Mouse (Mus musculus) embryonic facial prominence, embryonic 15.5 days (tissue): ENCODE data around the gene Tbc1d15. TPM values are rescaled to one million over a fixed set of nuclear protein-coding genes. Genes with fewer than 3 reads are reported as not detected.

Experiments used
- ATAC-seq: fragments of 200-750 bp; cut with Nextera tagmentation; 2 replicates; pipeline ENCODE4 v1.8.0; 2017; ENCODE audit warnings: low read depth, moderate TSS enrichment; ENCODE audit not compliant: insufficient number of reproducible peaks, low FRiP score, low TSS enrichment
- H3K27ac ChIP-seq: fragments of 300-500 bp; sonication (generic); replicated peaks from 2 replicates; pipeline ENCODE4 v1.5.1; 2015; ENCODE audit warnings: mild to moderate bottlenecking, inconsistent platforms
- H3K27me3 ChIP-seq: fragments of 300-500 bp; sonication (generic); 2 replicates; pipeline ENCODE4 v1.6.1; 2015; ENCODE audit warnings: inconsistent platforms
- H3K36me3 ChIP-seq: fragments of 300-500 bp; sonication (generic); 2 replicates; pipeline ENCODE4 v1.6.1; 2015; ENCODE audit warnings: mild to moderate bottlenecking, inconsistent platforms
- H3K4me1 ChIP-seq: fragments of 300-500 bp; sonication (generic); 2 replicates; pipeline ENCODE4 v1.6.1; 2015; ENCODE audit warnings: inconsistent platforms
- H3K4me2 ChIP-seq: fragments of 300-500 bp; sonication (generic); replicated peaks from 2 replicates; pipeline ENCODE4 v1.6.1; 2015; ENCODE audit warnings: mild to moderate bottlenecking, inconsistent platforms
- H3K4me3 ChIP-seq: fragments of 300-500 bp; sonication (generic); replicated peaks from 2 replicates; pipeline ENCODE4 v1.5.1; 2015; ENCODE audit warnings: mild to moderate bottlenecking, inconsistent platforms
- H3K9ac ChIP-seq: fragments of 300-500 bp; sonication (generic); 2 replicates; pipeline ENCODE4 v1.6.1; 2015; ENCODE audit warnings: inconsistent platforms
- H3K9me3 ChIP-seq: fragments of 300-500 bp; sonication (generic); replicated peaks from 2 replicates; pipeline ENCODE4 v1.6.1; 2016; ENCODE audit warnings: inconsistent platforms
- WGBS: fragments of 180-500 bp; shearing (Covaris S2); methylation state at CpG from one replicate; pipeline ENCODE4 v1.1.7; 2015; 5-methylcytosine and 5-hydroxymethylcytosine counted together
- polyA plus RNA-seq: library from polyadenylated mRNA; unstranded; fragments of >200 nt; fragmentation: Nextera tagmentation; extraction: Ambion mirVana; gene quantifications from 2 replicates; pipeline ENCODE4 v1.2.1, GENCODE M21; 2015

Gene Tbc1d15
- polyA plus RNA-seq, 1 experiment from 2014 or later, result 56.2 TPM

DNA sequence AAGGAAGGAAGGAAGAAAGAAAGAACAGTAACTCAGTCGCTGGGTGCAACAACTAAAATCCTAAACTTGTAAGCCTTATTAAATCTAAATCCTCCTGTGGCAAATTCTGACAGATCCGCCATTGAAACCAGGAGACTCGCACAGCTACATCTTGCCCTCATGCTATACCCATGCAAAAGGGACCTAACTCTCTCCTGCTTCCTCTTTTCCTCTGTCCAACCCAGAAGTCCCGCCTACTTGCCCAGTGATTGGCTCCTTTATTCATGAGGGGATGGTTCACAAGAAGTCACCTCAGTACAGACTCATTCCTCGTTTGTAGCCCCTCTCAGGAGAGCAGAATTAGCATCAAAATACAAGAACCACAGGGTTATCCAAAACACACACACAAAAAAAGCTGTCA is 20.4 kb upstream of the Tbc1d15 start:
- Histone ChIP-seq H3K27me3 (no peaks in the 10 kb centered on the region), H3K9ac (no peak overlapping the region), H3K4me3 (no peak overlapping the region), H3K9me3 (no peaks in the 10 kb centered on the region), H3K4me2 (no peak overlapping the region), H3K27ac (no peak overlapping the region), H3K4me1 (no peaks in the 10 kb centered on the region), H3K36me3 (no peaks in the 10 kb centered on the region)
- no peak for ATAC-seq
- WGBS, result 57% methylated on average over 5 of the region's 5 CpGs

DNA sequence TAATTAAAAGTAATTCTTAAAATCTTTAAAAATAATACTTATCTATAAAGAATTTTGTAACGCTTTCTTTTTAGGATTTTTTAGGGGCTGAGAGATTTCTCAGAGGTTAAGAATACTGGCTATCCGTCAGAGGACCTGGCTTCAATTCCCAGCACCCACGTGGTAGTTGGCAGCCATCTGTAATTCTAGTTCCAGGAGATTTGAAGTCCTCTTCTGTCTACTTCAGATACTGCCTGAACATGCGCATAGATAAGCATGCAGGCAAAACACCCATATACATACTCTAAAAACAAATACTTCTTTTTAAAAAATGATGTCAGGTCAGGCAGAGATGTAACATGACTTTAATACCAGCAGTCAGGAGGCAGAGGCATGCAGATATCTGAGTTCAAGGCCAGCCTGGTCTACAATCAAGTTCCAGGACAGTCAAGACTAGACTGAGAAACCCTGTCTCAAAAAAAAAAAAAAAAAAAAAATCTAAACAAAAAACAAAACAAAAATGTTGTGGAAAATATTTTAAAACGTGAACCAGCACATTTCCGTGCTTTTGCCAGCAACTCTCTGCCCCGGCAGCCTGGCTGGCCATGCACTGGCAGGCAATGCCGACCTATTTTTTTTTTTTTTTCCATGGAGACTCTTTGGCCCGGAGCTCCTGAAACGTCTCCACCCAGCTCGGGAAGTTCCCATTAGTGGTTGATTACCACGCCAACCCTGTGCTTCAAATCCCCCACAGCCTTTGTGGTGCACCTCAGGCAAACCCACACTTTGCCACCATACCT is 19.5 kb upstream of the Tbc1d15 start:
- 79% methylated on average over 12 of the region's 12 CpGs for WGBS
- H3K4me2 ChIP-seq, result no peak overlapping the region
- no peaks in the 10 kb centered on the region for H3K4me1 ChIP-seq
- no peak overlapping the region for H3K27ac ChIP-seq
- ATAC-seq, result no peak
- no peak overlapping the region for H3K4me3 ChIP-seq
- H3K9me3 ChIP-seq, result no peaks in the 10 kb centered on the region
- no peaks in the 10 kb centered on the region for H3K36me3 ChIP-seq
- H3K27me3 ChIP-seq, result no peaks in the 10 kb centered on the region
- H3K9ac ChIP-seq, result no peak overlapping the region

- 62% methylated on average over 5 of the region's 5 CpGs for WGBS
Observed at GRCm38 (mm10) chr10:115262926-115263562, 11.8 kb upstream of the Tbc1d15 start.

DNA sequence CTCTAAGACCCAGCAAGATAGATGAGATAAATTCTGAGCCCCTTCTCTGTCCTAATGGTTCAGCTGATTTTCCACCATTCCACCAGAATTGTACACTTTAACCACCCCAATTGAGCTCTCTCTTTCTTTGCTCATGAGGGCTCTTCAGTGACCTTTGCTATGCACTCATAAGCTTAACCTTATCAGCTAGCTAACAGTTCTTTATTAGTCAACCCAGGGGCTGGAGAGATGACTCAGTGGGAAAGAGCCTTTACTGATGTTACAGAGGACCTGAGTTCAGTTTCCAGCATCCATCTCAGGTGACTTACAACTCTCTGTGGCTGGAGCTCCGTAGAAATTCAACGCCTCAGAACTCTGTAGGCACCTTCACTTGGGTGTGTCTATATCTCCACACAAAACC is 11.0 kb upstream of the Tbc1d15 start:
- Histone ChIP-seq H3K4me2 (no peak overlapping the region), H3K36me3 (no peaks in the 10 kb centered on the region), H3K4me1 (no peaks in the 10 kb centered on the region), H3K9me3 (no peaks in the 10 kb centered on the region), H3K27me3 (no peaks in the 10 kb centered on the region), H3K9ac (no peak overlapping the region), H3K4me3 (no peak overlapping the region), H3K27ac (no peak overlapping the region)
- ATAC-seq, result no peak
- 89% methylated on average over 2 of the region's 2 CpGs for WGBS

More at GRCm38 (mm10) chr10:115262926-115263562, 11.8 kb upstream of the Tbc1d15 start:
- no peak overlapping the region for H3K9ac ChIP-seq
- no peaks in the 10 kb centered on the region for H3K4me1 ChIP-seq
- no peak for ATAC-seq
- H3K9me3 ChIP-seq, result no peaks in the 10 kb centered on the region
- H3K36me3 ChIP-seq, result no peaks in the 10 kb centered on the region
- H3K4me2 ChIP-seq, result no peak overlapping the region
- no peak overlapping the region for H3K4me3 ChIP-seq
- no peaks in the 10 kb centered on the region for H3K27me3 ChIP-seq
- H3K27ac ChIP-seq, result no peak overlapping the region

DNA sequence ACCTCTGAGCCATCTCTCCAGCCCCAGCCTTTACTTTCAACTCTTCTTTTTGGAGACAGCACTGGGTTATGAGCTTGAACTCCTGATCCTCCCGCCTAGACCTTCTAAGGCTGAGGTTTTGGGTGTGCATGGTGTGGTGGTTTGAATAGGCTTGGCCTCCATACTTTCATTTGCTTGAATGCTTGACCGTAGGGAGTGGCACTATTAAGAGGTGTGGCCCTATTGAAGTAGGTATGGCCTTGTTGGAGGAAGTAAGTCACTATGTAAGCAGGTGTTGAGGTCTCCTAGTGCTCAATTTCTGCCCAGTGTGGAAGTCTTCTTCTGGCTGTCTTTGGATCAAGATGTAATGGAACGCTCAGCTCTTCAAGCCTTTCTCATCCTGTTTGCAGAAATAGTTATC is 10.2 kb upstream of the Tbc1d15 start:
- no peak for ATAC-seq
- H3K27ac ChIP-seq, result no peak overlapping the region
- no peaks in the 10 kb centered on the region for H3K4me1 ChIP-seq
- H3K27me3 ChIP-seq, result no peaks in the 10 kb centered on the region
- H3K36me3 ChIP-seq, result no peaks in the 10 kb centered on the region
- WGBS, result 82% methylated on average over 3 of the region's 3 CpGs
- H3K4me2 ChIP-seq, result no peak overlapping the region
- H3K9ac ChIP-seq, result no peak overlapping the region
- H3K9me3 ChIP-seq, result no peaks in the 10 kb centered on the region
- no peak overlapping the region for H3K4me3 ChIP-seq

- 79% methylated on average over 5 of the region's 5 CpGs for WGBS
- Histone ChIP-seq H3K4me1 (peaks cover 7% of the 10 kb centered on the region; the same call in 1 of the 2 replicates), H3K9me3 (no peaks in the 10 kb centered on the region), H3K9ac (no peak overlapping the region), H3K4me2 (no peak overlapping the region), H3K36me3 (no peaks in the 10 kb centered on the region), H3K27me3 (no peaks in the 10 kb centered on the region), H3K4me3 (no peak overlapping the region), H3K27ac (no peak overlapping the region)
- ATAC-seq, result no peak
Observed at GRCm38 (mm10) chr10:115256162-115256561, 4.9 kb upstream of the Tbc1d15 start.

DNA sequence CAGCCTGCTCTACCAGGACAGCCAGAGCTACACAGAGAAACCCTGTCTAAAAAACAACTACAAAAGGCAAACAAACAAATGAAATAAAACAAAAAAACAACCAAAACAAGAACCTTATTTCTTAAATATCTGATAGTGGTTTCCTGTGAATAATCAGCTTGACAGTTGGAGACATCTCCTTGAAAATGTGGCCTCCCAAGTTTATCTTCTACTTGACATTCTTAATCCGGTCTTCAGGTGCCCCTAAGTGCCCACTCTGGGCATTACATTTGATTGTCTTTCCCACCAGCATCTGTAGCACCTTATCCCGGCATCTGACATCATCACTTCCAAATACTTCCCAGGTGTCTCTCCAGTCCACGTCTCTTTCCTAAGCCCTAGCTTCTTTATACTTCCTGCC is 2.3 kb upstream of the Tbc1d15 start:
- Histone ChIP-seq H3K9ac (no peak overlapping the region), H3K4me1 (peaks cover 21% of the 10 kb centered on the region), H3K4me3 (no peak overlapping the region), H3K9me3 (no peaks in the 10 kb centered on the region), H3K4me2 (no peak overlapping the region), H3K27me3 (no peaks in the 10 kb centered on the region), H3K27ac (no peak overlapping the region), H3K36me3 (no peaks in the 10 kb centered on the region)
- no peak for ATAC-seq
- 62% methylated on average over 3 of the region's 3 CpGs for WGBS

- no peak for ATAC-seq
- Histone ChIP-seq H3K9me3 (no peaks in the 10 kb centered on the region), H3K36me3 (no peaks in the 10 kb centered on the region), H3K4me3 (peak overlapping the region; percentile 99), H3K9ac (peak overlapping the region; percentile 33; the same call in 1 of the 2 replicates), H3K27ac (peak overlapping the region; percentile 75), H3K4me2 (peak overlapping the region; percentile 70), H3K4me1 (peaks cover 25% of the 10 kb centered on the region), H3K27me3 (no peaks in the 10 kb centered on the region)
- 5% methylated on average over 10 of the region's 10 CpGs for WGBS
Observed at GRCm38 (mm10) chr10:115252321-115252757, 1.1 kb upstream of the Tbc1d15 start.

DNA sequence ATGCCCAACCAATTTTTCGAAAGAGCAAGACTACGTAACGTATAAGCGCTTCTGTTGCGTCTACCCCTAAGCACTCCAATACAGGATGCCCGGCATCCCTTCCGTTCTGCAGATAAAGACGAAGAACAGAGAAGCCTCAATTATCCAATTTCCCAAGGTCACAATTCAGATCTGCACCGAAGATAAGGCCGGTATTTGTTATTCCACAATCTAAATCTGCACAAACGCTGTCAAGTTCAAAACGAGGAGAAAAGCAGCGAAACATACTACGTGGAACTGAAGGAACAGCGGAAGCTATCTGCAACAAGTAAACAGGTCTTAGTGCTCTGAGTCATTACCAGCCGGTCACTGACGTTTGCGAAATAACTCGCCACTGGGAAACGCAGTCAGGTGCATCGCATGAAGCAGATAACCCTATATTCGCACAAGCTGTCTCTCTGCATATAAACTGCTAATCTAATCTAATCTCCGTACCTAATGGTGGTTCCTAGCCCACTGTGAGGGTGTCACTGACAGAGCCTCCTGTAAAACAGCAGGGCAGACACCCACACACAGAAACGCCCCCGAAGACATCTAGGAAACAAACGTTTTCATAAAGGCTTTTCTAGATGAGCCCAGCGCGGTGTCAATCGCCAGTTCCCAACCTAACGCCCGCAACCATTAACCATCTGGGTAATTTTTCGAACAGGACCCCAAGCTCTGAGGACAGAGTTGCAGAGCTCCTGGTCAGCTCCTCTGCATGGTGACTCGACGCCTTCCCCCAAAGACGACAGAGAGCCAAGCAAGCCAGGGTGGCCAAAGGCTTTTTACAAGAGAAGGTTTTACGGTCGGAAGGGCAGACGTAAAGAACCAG is 806 bp downstream of the Tbc1d15 start:
- no peak for ATAC-seq
- peak overlapping the region; percentile 71 for H3K27ac ChIP-seq
- H3K9ac ChIP-seq, result peak overlapping the region; percentile 77

GRCm38 (mm10) chr10:115248041-115248440 is 3.2 kb downstream of the Tbc1d15 start:
- Histone ChIP-seq H3K9ac (no peak overlapping the region), H3K4me3 (no peak overlapping the region), H3K4me1 (peaks cover 25% of the 10 kb centered on the region), H3K9me3 (no peaks in the 10 kb centered on the region), H3K36me3 (no peaks in the 10 kb centered on the region), H3K27ac (no peak overlapping the region), H3K4me2 (no peak overlapping the region), H3K27me3 (no peaks in the 10 kb centered on the region)
- 46% methylated on average over 7 of the region's 7 CpGs for WGBS
- no peak for ATAC-seq

More for the DNA sequence above, 806 bp downstream of the Tbc1d15 start:
- Histone ChIP-seq H3K4me1 (peaks cover 25% of the 10 kb centered on the region), H3K4me3 (peak overlapping the region; percentile 99), H3K4me2 (peak overlapping the region; percentile 62), H3K9me3 (no peaks in the 10 kb centered on the region), H3K27me3 (no peaks in the 10 kb centered on the region), H3K36me3 (no peaks in the 10 kb centered on the region)
- WGBS, result 22% methylated on average over 37 of the region's 38 CpGs

DNA sequence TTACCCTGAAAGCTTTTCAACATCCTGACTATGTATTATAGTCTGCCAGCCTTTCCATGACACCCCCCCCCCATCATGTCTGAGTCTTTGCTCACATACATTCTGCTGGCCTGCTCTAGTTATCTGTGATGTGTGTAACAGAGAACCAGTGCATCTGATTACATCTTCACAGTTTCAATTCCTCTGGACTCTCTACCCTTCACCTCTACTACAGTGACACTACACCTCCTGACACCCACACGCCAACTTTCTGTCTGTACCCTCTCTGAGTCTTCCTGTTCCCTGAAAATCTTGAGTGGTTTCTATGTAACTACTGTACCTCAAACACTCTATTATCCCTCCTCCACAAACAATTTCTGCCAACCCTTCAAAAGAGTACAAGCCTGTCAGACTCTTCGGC is 5.8 kb downstream of the Tbc1d15 start:
- H3K27ac ChIP-seq, result no peak overlapping the region
- no peak overlapping the region for H3K4me3 ChIP-seq
- WGBS, result 90% methylated on average over 2 of the region's 2 CpGs
- peaks cover 18% of the 10 kb centered on the region for H3K4me1 ChIP-seq
- H3K27me3 ChIP-seq, result no peaks in the 10 kb centered on the region
- ATAC-seq, result no peak
- peaks cover under 1% of the 10 kb centered on the region; the same call in 1 of the 2 replicates for H3K36me3 ChIP-seq
- H3K4me2 ChIP-seq, result no peak overlapping the region
- H3K9ac ChIP-seq, result no peak overlapping the region
- no peaks in the 10 kb centered on the region for H3K9me3 ChIP-seq
